Mouse (Mus musculus): ENCODE measurements around the gene Vsx1. TPM values are rescaled to one million over a fixed set of nuclear protein-coding genes. Genes with fewer than 3 reads are reported as not detected.

The Vsx1 gene
- polyA plus RNA-seq, 1 experiment from 2014 or later, result not detected

GRCm38 (mm10) chr2:150656975-150657768, 32.0 kb downstream of the Vsx1 start:
- no peaks in the 10 kb centered on the region for H3K4me1 ChIP-seq (ENCODE audit: control insufficient read depth, insufficient read depth, low read length)
- no peaks in the 10 kb centered on the region; the same call in 1 of the 2 replicates for H3K36me3 ChIP-seq (ENCODE audit: control insufficient read depth, insufficient read depth, low read length)
- no peaks in the 10 kb centered on the region for H3K27me3 ChIP-seq (ENCODE audit: control insufficient read depth, insufficient read depth, low read length)
- ATAC-seq (ENCODE audit: insufficient number of reproducible peaks, insufficient read depth, low FRiP score, low read depth), result no peak
- H3K27ac ChIP-seq (ENCODE audit: low read length), result no peak overlapping the region
- 55% methylated on average over 8 of the region's 8 CpGs for WGBS
- no peaks in the 10 kb centered on the region for H3K9me3 ChIP-seq (ENCODE audit: control insufficient read depth, low read depth, low read length)
- H3K4me2 ChIP-seq (replicated peaks; ENCODE audit: low read depth, low read length), result no peak overlapping the region
- H3K4me3 ChIP-seq (ENCODE audit: low read depth, low read length), result no peak overlapping the region
- no peak overlapping the region for H3K9ac ChIP-seq (replicated peaks; ENCODE audit: low read depth, low read length)

DNA sequence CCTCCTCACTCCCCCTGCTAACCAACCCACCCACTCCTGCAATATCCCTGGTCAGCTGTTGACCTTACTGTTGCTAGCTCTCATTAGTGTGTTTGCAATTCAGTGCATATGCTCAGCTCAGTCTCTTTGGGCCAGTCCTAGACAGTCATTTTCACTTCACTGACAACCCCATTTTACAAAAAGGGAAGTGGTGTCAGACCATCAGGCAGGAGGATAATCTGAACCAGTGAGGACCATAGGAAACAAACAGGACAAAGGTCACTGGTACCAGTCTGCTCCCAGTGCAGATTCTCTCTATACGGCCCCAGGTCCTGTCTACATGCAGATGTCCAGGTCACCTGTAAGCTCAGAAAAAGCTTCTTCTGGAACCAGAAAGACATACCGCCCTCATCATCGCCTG, 33.0 kb downstream of the Vsx1 start:
- H3K36me3 ChIP-seq (ENCODE audit: control insufficient read depth, insufficient read depth, low read length), result no peaks in the 10 kb centered on the region; the same call in 1 of the 2 replicates
- no peak overlapping the region for H3K27ac ChIP-seq (ENCODE audit: low read length)
- ATAC-seq (ENCODE audit: insufficient number of reproducible peaks, insufficient read depth, low FRiP score, low read depth), result no peak

DNA sequence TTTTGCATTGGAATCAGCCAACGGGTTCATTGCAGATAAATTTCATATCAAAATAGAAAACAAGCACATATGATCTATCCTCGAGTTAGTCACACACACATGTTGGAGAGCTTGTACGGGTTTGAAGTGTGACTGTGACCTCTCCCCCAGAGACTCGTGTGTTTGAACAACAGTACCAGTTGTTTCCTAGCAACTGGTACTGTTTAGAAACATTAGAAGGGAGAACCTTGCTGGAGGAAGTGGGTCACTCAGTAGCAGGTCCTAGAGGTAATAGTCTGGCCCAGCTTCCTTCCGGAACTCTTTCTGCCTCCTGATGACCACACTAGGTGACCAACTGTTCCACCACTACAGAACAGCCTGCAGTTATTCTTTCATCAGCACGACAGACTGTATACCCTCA, 33.9 kb downstream of the Vsx1 start:
- WGBS, result 76% methylated on average over 6 of the region's 6 CpGs
- Histone ChIP-seq H3K36me3 (ENCODE audit: control insufficient read depth, insufficient read depth, low read length) (no peaks in the 10 kb centered on the region; the same call in 1 of the 2 replicates), H3K4me3 (ENCODE audit: low read depth, low read length) (no peak overlapping the region), H3K27ac (ENCODE audit: low read length) (no peak overlapping the region), H3K27me3 (ENCODE audit: control insufficient read depth, insufficient read depth, low read length) (no peaks in the 10 kb centered on the region), H3K4me1 (ENCODE audit: control insufficient read depth, insufficient read depth, low read length) (peaks cover 8% of the 10 kb centered on the region), H3K4me2 (replicated peaks; ENCODE audit: low read depth, low read length) (no peak overlapping the region), H3K9me3 (ENCODE audit: control insufficient read depth, low read depth, low read length) (no peaks in the 10 kb centered on the region), H3K9ac (replicated peaks; ENCODE audit: low read depth, low read length) (no peak overlapping the region)
- no peak for ATAC-seq (ENCODE audit: insufficient number of reproducible peaks, insufficient read depth, low FRiP score, low read depth)

More for the DNA sequence above, 33.0 kb downstream of the Vsx1 start:
- H3K4me2 ChIP-seq (replicated peaks; ENCODE audit: low read depth, low read length), result no peak overlapping the region
- no peaks in the 10 kb centered on the region for H3K27me3 ChIP-seq (ENCODE audit: control insufficient read depth, insufficient read depth, low read length)
- 90% methylated on average over 3 of the region's 3 CpGs for WGBS
- no peak overlapping the region for H3K4me3 ChIP-seq (ENCODE audit: low read depth, low read length)
- H3K9me3 ChIP-seq (ENCODE audit: control insufficient read depth, low read depth, low read length), result no peaks in the 10 kb centered on the region
- H3K4me1 ChIP-seq (ENCODE audit: control insufficient read depth, insufficient read depth, low read length), result peaks cover 2% of the 10 kb centered on the region; the same call in 1 of the 2 replicates
- H3K9ac ChIP-seq (replicated peaks; ENCODE audit: low read depth, low read length), result no peak overlapping the region

DNA sequence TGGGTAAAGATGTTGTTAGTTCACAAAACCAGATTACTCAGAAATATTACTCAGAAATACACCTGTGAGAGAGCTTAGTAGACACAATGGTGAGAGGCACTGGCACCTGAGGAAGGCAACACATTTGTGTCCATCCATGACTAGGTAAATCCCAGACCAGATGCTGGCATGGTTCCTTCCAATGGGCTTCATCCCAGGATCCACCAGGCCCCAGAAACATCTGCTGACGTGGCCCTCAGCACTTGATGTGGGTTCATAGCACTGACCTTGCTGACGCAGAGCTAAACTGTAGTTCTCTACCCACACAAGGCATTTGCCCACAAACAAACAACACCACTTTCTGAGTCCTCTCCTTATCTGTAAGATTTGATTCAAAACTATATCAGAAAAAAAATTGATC, 34.3 kb downstream of the Vsx1 start:
- Histone ChIP-seq H3K4me2 (replicated peaks; ENCODE audit: low read depth, low read length) (no peak overlapping the region), H3K9ac (replicated peaks; ENCODE audit: low read depth, low read length) (no peak overlapping the region), H3K4me3 (ENCODE audit: low read depth, low read length) (no peak overlapping the region), H3K9me3 (ENCODE audit: control insufficient read depth, low read depth, low read length) (no peaks in the 10 kb centered on the region), H3K27me3 (ENCODE audit: control insufficient read depth, insufficient read depth, low read length) (no peaks in the 10 kb centered on the region), H3K4me1 (ENCODE audit: control insufficient read depth, insufficient read depth, low read length) (peaks cover 8% of the 10 kb centered on the region), H3K27ac (ENCODE audit: low read length) (no peak overlapping the region), H3K36me3 (ENCODE audit: control insufficient read depth, insufficient read depth, low read length) (no peaks in the 10 kb centered on the region; the same call in 1 of the 2 replicates)
- no peak for ATAC-seq (ENCODE audit: insufficient number of reproducible peaks, insufficient read depth, low FRiP score, low read depth)
- WGBS, result 83% methylated on average over 2 of the region's 2 CpGs

GRCm38 (mm10) chr2:150651366-150651765, 37.8 kb downstream of the Vsx1 start:
- ATAC-seq (ENCODE audit: insufficient number of reproducible peaks, insufficient read depth, low FRiP score, low read depth), result 0 out of 2 replicates have a peak, but pooled peaks have one; percentile 4
- H3K9me3 ChIP-seq (ENCODE audit: control insufficient read depth, low read depth, low read length), result no peaks in the 10 kb centered on the region

DNA sequence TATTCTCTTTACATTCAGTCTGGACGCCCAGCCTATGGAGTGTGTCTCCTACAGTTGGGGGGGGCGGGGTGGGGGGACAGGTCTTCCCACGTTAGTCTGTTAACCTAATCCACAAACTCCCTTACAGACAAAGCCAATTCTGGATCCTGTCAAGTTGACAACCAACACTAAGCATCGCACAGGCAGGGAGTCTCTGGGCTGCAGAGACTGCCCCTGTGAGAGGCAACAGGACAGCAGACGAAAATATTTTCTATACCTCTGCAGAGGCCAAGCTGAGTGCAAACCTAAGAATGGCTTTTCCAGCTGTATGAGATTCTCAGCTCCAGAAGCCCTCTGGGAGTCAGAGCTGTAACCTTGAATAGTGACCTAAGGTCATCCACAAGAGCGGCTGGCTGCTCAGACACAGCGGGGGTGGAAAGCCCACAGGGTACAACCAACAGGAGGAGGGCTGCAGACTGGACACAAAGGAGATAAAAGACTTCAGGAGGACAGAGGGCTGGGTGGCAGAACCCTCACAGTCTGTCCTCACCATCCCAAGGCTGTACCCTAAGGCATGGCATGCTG, 38.6 kb downstream of the Vsx1 start:
- Histone ChIP-seq H3K36me3 (ENCODE audit: control insufficient read depth, insufficient read depth, low read length) (no peaks in the 10 kb centered on the region), H3K4me2 (replicated peaks; ENCODE audit: low read depth, low read length) (no peak overlapping the region), H3K4me3 (ENCODE audit: low read depth, low read length) (no peak overlapping the region), H3K9ac (replicated peaks; ENCODE audit: low read depth, low read length) (no peak overlapping the region), H3K4me1 (ENCODE audit: control insufficient read depth, insufficient read depth, low read length) (peaks cover 11% of the 10 kb centered on the region), H3K27me3 (ENCODE audit: control insufficient read depth, insufficient read depth, low read length) (no peaks in the 10 kb centered on the region), H3K9me3 (ENCODE audit: control insufficient read depth, low read depth, low read length) (no peaks in the 10 kb centered on the region), H3K27ac (ENCODE audit: low read length) (peak overlapping the region; percentile 76; the same call in 1 of the 2 replicates)
- 13% methylated on average over 7 of the region's 7 CpGs for WGBS
- ATAC-seq (ENCODE audit: insufficient number of reproducible peaks, insufficient read depth, low FRiP score, low read depth), result peak; percentile 59; the same call in 1 of the 2 replicates

More at GRCm38 (mm10) chr2:150651366-150651765, 37.8 kb downstream of the Vsx1 start:
- H3K36me3 ChIP-seq (ENCODE audit: control insufficient read depth, insufficient read depth, low read length), result no peaks in the 10 kb centered on the region
- no peak overlapping the region for H3K4me2 ChIP-seq (replicated peaks; ENCODE audit: low read depth, low read length)
- H3K4me3 ChIP-seq (ENCODE audit: low read depth, low read length), result no peak overlapping the region
- H3K27ac ChIP-seq (ENCODE audit: low read length), result peak overlapping the region; percentile 76
- no peak overlapping the region for H3K9ac ChIP-seq (replicated peaks; ENCODE audit: low read depth, low read length)
- 37% methylated on average over 9 of the region's 9 CpGs for WGBS
- no peaks in the 10 kb centered on the region for H3K27me3 ChIP-seq (ENCODE audit: control insufficient read depth, insufficient read depth, low read length)
- peaks cover 11% of the 10 kb centered on the region for H3K4me1 ChIP-seq (ENCODE audit: control insufficient read depth, insufficient read depth, low read length)

- 60% methylated on average over 13 of the region's 13 CpGs for WGBS
Measured at GRCm38 (mm10) chr2:150648300-150648895, 40.8 kb downstream of the Vsx1 start.

GRCm38 (mm10) chr2:150647681-150648299, 41.4 kb downstream of the Vsx1 start:
- Histone ChIP-seq H3K4me1 (ENCODE audit: control insufficient read depth, insufficient read depth, low read length) (peaks cover 11% of the 10 kb centered on the region), H3K4me2 (replicated peaks; ENCODE audit: low read depth, low read length) (no peak overlapping the region), H3K27ac (ENCODE audit: low read length) (no peak overlapping the region), H3K36me3 (ENCODE audit: control insufficient read depth, insufficient read depth, low read length) (no peaks in the 10 kb centered on the region), H3K9me3 (ENCODE audit: control insufficient read depth, low read depth, low read length) (no peaks in the 10 kb centered on the region), H3K27me3 (ENCODE audit: control insufficient read depth, insufficient read depth, low read length) (no peaks in the 10 kb centered on the region), H3K4me3 (ENCODE audit: low read depth, low read length) (no peak overlapping the region), H3K9ac (replicated peaks; ENCODE audit: low read depth, low read length) (no peak overlapping the region)
- no peak for ATAC-seq (ENCODE audit: insufficient number of reproducible peaks, insufficient read depth, low FRiP score, low read depth)
- WGBS, result 78% methylated on average over 14 of the region's 14 CpGs

More at GRCm38 (mm10) chr2:150648300-150648895, 40.8 kb downstream of the Vsx1 start:
- Histone ChIP-seq H3K4me1 (ENCODE audit: control insufficient read depth, insufficient read depth, low read length) (peaks cover 11% of the 10 kb centered on the region), H3K27ac (ENCODE audit: low read length) (0 out of 2 replicates have a peak overlapping the region, but pooled peaks have one; percentile 15), H3K4me3 (ENCODE audit: low read depth, low read length) (no peak overlapping the region), H3K4me2 (replicated peaks; ENCODE audit: low read depth, low read length) (no peak overlapping the region), H3K36me3 (ENCODE audit: control insufficient read depth, insufficient read depth, low read length) (no peaks in the 10 kb centered on the region), H3K9ac (replicated peaks; ENCODE audit: low read depth, low read length) (no peak overlapping the region), H3K9me3 (ENCODE audit: control insufficient read depth, low read depth, low read length) (no peaks in the 10 kb centered on the region), H3K27me3 (ENCODE audit: control insufficient read depth, insufficient read depth, low read length) (no peaks in the 10 kb centered on the region)
- ATAC-seq (ENCODE audit: insufficient number of reproducible peaks, insufficient read depth, low FRiP score, low read depth), result no peak
